Mouse (Mus musculus): ENCODE data around the gene Fnip2. TPM values are rescaled to one million over a fixed set of nuclear protein-coding genes. Genes with fewer than 3 reads are reported as not detected.
A peak's percentile ranks its signal among the peaks of the same experiment; 100 is the strongest.

Gene Fnip2
- polyA plus RNA-seq, 1 experiment, result 2.5 TPM

- H3K27me3 ChIP-seq (ENCODE audit: control insufficient read depth, insufficient read depth, insufficient read length), result no peaks in the 10 kb centered on the region
- TF ChIP-seq E2F4 (IDR thresholded peaks at IDR 0.05; ENCODE audit: insufficient read depth) (no peak), MAX (IDR thresholded peaks at IDR 0.05; ENCODE audit: low read depth) (no peak), CEBPB (IDR thresholded peaks at IDR 0.05; ENCODE audit: insufficient read depth, poor library complexity, severe bottlenecking) (no peak), SRF (IDR thresholded peaks at IDR 0.05; ENCODE audit: control insufficient read depth, insufficient read length, low read depth) (no peak), TCF3 (IDR thresholded peaks at IDR 0.05; ENCODE audit: insufficient read length, low read depth) (no peak), USF1 (IDR thresholded peaks at IDR 0.05; ENCODE audit: low read depth) (no peak), POLR2AphosphoS2 (IDR thresholded peaks at IDR 0.05; ENCODE audit: insufficient read length, low read depth) (no peak), POLR2A (IDR thresholded peaks at IDR 0.05; ENCODE audit: insufficient read length, low read depth) (no peak), MYOD1 (IDR thresholded peaks at IDR 0.05; ENCODE audit: control insufficient read depth in 1 of 3, insufficient read length in 2 of 3, low read depth in 2 of 3) (no peak), TCF12 (IDR thresholded peaks at IDR 0.05; ENCODE audit: insufficient read depth, poor library complexity, severe bottlenecking) (no peak), REST (IDR thresholded peaks at IDR 0.05; ENCODE audit: insufficient read depth, insufficient read length) (no peak), MYOG (IDR thresholded peaks at IDR 0.05; ENCODE audit: control insufficient read depth in 1 of 3, insufficient read depth in 1 of 3, insufficient read length in 2 of 3, low read depth in 2 of 3) (no peak)
- H3K4me3 ChIP-seq, result no peak overlapping the region
- no peaks in the 10 kb centered on the region for H3K79me2 ChIP-seq (ENCODE audit: control insufficient read depth, insufficient read depth)
- no peak overlapping the region for H3ac ChIP-seq (ENCODE audit: control insufficient read depth, insufficient read length)
- no peak overlapping the region for H3K4me2 ChIP-seq (ENCODE audit: low read depth)
- H3K36me3 ChIP-seq (ENCODE audit: control insufficient read depth, insufficient read depth), result no peaks in the 10 kb centered on the region
These were observed 10.6 kb upstream of the Fnip2 start for GRCm38 (mm10) chr3:79578164-79578563.

GRCm38 (mm10) chr3:79577606-79578005 lies 10.0 kb upstream of the Fnip2 start:
- no peaks in the 10 kb centered on the region for H3K27me3 ChIP-seq (ENCODE audit: control insufficient read depth, insufficient read depth, insufficient read length)
- no peak overlapping the region for H3ac ChIP-seq (ENCODE audit: control insufficient read depth, insufficient read length)
- H3K79me2 ChIP-seq (ENCODE audit: control insufficient read depth, insufficient read depth), result no peaks in the 10 kb centered on the region

GRCm38 (mm10) chr3:79576865-79577264 lies 9.3 kb upstream of the Fnip2 start:
- H3K4me2 ChIP-seq (ENCODE audit: low read depth), result peak overlapping the region; percentile 4

More at GRCm38 (mm10) chr3:79577606-79578005, 10.0 kb upstream of the Fnip2 start:
- TF ChIP-seq CEBPB (IDR thresholded peaks at IDR 0.05; ENCODE audit: insufficient read depth, poor library complexity, severe bottlenecking) (no peak), POLR2AphosphoS2 (IDR thresholded peaks at IDR 0.05; ENCODE audit: insufficient read length, low read depth) (no peak), TCF12 (IDR thresholded peaks at IDR 0.05; ENCODE audit: insufficient read depth, poor library complexity, severe bottlenecking) (no peak), SRF (IDR thresholded peaks at IDR 0.05; ENCODE audit: control insufficient read depth, insufficient read length, low read depth) (no peak), USF1 (IDR thresholded peaks at IDR 0.05; ENCODE audit: low read depth) (no peak), E2F4 (IDR thresholded peaks at IDR 0.05; ENCODE audit: insufficient read depth) (no peak), MAX (IDR thresholded peaks at IDR 0.05; ENCODE audit: low read depth) (no peak), REST (IDR thresholded peaks at IDR 0.05; ENCODE audit: insufficient read depth, insufficient read length) (no peak), TCF3 (IDR thresholded peaks at IDR 0.05; ENCODE audit: insufficient read length, low read depth) (no peak)
- H3K4me3 ChIP-seq, result no peak overlapping the region
- no peaks in the 10 kb centered on the region for H3K36me3 ChIP-seq (ENCODE audit: control insufficient read depth, insufficient read depth)
- no peak overlapping the region for H3K4me2 ChIP-seq (ENCODE audit: low read depth)

GRCm38 (mm10) chr3:79576468-79576816 lies 8.8 kb upstream of the Fnip2 start:
- no peak overlapping the region for H3K4me3 ChIP-seq
- peak overlapping the region; percentile 4 for H3K4me2 ChIP-seq (ENCODE audit: low read depth)
- H3ac ChIP-seq (ENCODE audit: control insufficient read depth, insufficient read length), result no peak overlapping the region
- H3K27me3 ChIP-seq (ENCODE audit: control insufficient read depth, insufficient read depth, insufficient read length), result no peaks in the 10 kb centered on the region
- no peak for TF ChIP-seq SRF (IDR thresholded peaks at IDR 0.05; ENCODE audit: control insufficient read depth, insufficient read length, low read depth)
- no peak for TF ChIP-seq REST (IDR thresholded peaks at IDR 0.05; ENCODE audit: insufficient read depth, insufficient read length)
- TF ChIP-seq MYOD1 (IDR thresholded peaks at IDR 0.05; ENCODE audit: control insufficient read depth in 1 of 3, insufficient read length in 2 of 3, low read depth in 2 of 3), result no peak
- no peak for TF ChIP-seq MYOG (IDR thresholded peaks at IDR 0.05; ENCODE audit: control insufficient read depth in 1 of 3, insufficient read depth in 1 of 3, insufficient read length in 2 of 3, low read depth in 2 of 3)
- TF ChIP-seq E2F4 (IDR thresholded peaks at IDR 0.05; ENCODE audit: insufficient read depth), result no peak
- no peak for TF ChIP-seq CEBPB (IDR thresholded peaks at IDR 0.05; ENCODE audit: insufficient read depth, poor library complexity, severe bottlenecking)
- no peak for TF ChIP-seq MAX (IDR thresholded peaks at IDR 0.05; ENCODE audit: low read depth)
- no peak for TF ChIP-seq POLR2AphosphoS2 (IDR thresholded peaks at IDR 0.05; ENCODE audit: insufficient read length, low read depth)
- TF ChIP-seq USF1 (IDR thresholded peaks at IDR 0.05; ENCODE audit: low read depth), result no peak
- no peak for TF ChIP-seq TCF12 (IDR thresholded peaks at IDR 0.05; ENCODE audit: insufficient read depth, poor library complexity, severe bottlenecking)
- no peak for TF ChIP-seq TCF3 (IDR thresholded peaks at IDR 0.05; ENCODE audit: insufficient read length, low read depth)
- H3K36me3 ChIP-seq (ENCODE audit: control insufficient read depth, insufficient read depth), result no peaks in the 10 kb centered on the region
- no peaks in the 10 kb centered on the region for H3K79me2 ChIP-seq (ENCODE audit: control insufficient read depth, insufficient read depth)

More at GRCm38 (mm10) chr3:79576865-79577264, 9.3 kb upstream of the Fnip2 start:
- H3K4me3 ChIP-seq, result no peak overlapping the region
- no peaks in the 10 kb centered on the region for H3K36me3 ChIP-seq (ENCODE audit: control insufficient read depth, insufficient read depth)
- no peak for TF ChIP-seq SRF (IDR thresholded peaks at IDR 0.05; ENCODE audit: control insufficient read depth, insufficient read length, low read depth)
- TF ChIP-seq MYOD1 (IDR thresholded peaks at IDR 0.05; ENCODE audit: control insufficient read depth in 1 of 3, insufficient read length in 2 of 3, low read depth in 2 of 3), result no peak
- no peak for TF ChIP-seq CEBPB (IDR thresholded peaks at IDR 0.05; ENCODE audit: insufficient read depth, poor library complexity, severe bottlenecking)
- TF ChIP-seq TCF12 (IDR thresholded peaks at IDR 0.05; ENCODE audit: insufficient read depth, poor library complexity, severe bottlenecking), result no peak
- no peak for TF ChIP-seq POLR2AphosphoS2 (IDR thresholded peaks at IDR 0.05; ENCODE audit: insufficient read length, low read depth)
- TF ChIP-seq REST (IDR thresholded peaks at IDR 0.05; ENCODE audit: insufficient read depth, insufficient read length), result no peak
- TF ChIP-seq POLR2A (IDR thresholded peaks at IDR 0.05; ENCODE audit: insufficient read length, low read depth), result no peak
- TF ChIP-seq USF1 (IDR thresholded peaks at IDR 0.05; ENCODE audit: low read depth), result no peak
- TF ChIP-seq E2F4 (IDR thresholded peaks at IDR 0.05; ENCODE audit: insufficient read depth), result no peak
- TF ChIP-seq TCF3 (IDR thresholded peaks at IDR 0.05; ENCODE audit: insufficient read length, low read depth), result no peak
- no peak for TF ChIP-seq MAX (IDR thresholded peaks at IDR 0.05; ENCODE audit: low read depth)
- no peak for TF ChIP-seq MYOG (IDR thresholded peaks at IDR 0.05; ENCODE audit: control insufficient read depth in 1 of 3, insufficient read depth in 1 of 3, insufficient read length in 2 of 3, low read depth in 2 of 3)
- no peaks in the 10 kb centered on the region for H3K79me2 ChIP-seq (ENCODE audit: control insufficient read depth, insufficient read depth)
- H3K27me3 ChIP-seq (ENCODE audit: control insufficient read depth, insufficient read depth, insufficient read length), result no peaks in the 10 kb centered on the region
- H3ac ChIP-seq (ENCODE audit: control insufficient read depth, insufficient read length), result no peak overlapping the region

All from myocyte (in vitro differentiated cells).